Mouse (Mus musculus): ENCODE data around the gene Cabp1. TPM values are rescaled to one million over a fixed set of nuclear protein-coding genes. Genes with fewer than 3 reads are reported as not detected.

Cabp1 gene
- polyA plus RNA-seq, 1 experiment from 2014 or later: 8.3 TPM

DNA sequence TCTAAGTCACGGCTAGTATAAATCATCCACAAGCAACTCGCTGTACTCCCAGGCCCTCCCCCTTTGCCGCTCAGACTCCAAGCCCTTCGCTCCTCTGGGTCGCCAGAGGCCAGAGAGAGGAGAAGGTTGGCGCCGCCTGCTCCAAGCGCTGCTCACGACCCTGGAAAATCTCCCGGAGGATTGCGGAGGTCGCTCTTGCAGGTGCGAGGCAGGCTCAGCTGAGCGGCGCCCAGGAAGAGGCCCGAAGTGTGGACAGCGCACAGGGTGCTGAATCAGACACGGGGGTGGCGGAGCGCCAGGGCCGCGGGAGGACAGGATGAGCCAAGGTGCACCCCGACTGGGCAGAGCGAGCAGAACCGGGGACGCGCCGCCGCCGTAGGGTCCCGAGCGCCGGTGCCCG, 955 bp downstream of the Cabp1 start:
- Histone ChIP-seq H3K4me2 (ENCODE audit: low read length) (peak overlapping the region; percentile 98), H3K4me1 (replicated peaks; ENCODE audit: control insufficient read depth, insufficient read depth, low read length) (peaks cover 27% of the 10 kb centered on the region), H3K27ac (ENCODE audit: low read length) (no peak overlapping the region), H3K9me3 (ENCODE audit: control insufficient read depth, low read length) (no peaks in the 10 kb centered on the region), H3K36me3 (ENCODE audit: control insufficient read depth, insufficient read depth) (no peaks in the 10 kb centered on the region), H3K4me3 (replicated peaks; ENCODE audit: low read length) (peak overlapping the region; percentile 64), H3K9ac (replicated peaks; ENCODE audit: low read depth, low read length) (peak overlapping the region; percentile 73), H3K27me3 (replicated peaks; ENCODE audit: control insufficient read depth, insufficient read depth, low read length) (peaks cover 6% of the 10 kb centered on the region; the same call in 1 of the 2 replicates)
- ATAC-seq: peak; percentile 16; the same call in 1 of the 2 replicates
- WGBS: 1% methylated on average over 32 of the region's 34 CpGs

DNA sequence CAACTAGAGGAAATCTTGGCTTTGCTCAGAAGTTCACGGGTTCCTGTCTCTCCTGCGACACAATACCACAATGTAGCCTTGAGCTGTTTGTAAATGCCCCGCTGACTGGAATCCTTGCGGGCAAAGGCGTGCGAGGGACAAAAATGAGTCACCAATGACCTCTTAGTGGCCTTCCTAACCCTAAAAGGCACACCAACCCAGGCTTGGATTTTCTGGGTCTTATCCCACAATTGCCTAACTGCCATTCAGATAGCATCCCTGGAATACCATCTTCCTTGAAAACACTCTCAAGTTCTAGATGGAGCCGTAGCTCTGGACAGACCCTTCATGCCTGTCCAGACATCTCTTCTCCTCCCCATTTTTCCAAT, 1.4 kb downstream of the Cabp1 start:
- 13% methylated on average over 7 of the region's 7 CpGs for WGBS
- Histone ChIP-seq H3K9ac (replicated peaks; ENCODE audit: low read depth, low read length) (peak overlapping the region; percentile 73), H3K4me3 (replicated peaks; ENCODE audit: low read length) (peak overlapping the region; percentile 64), H3K27me3 (replicated peaks; ENCODE audit: control insufficient read depth, insufficient read depth, low read length) (peaks cover 6% of the 10 kb centered on the region; the same call in 1 of the 2 replicates), H3K36me3 (ENCODE audit: control insufficient read depth, insufficient read depth) (no peaks in the 10 kb centered on the region), H3K4me1 (replicated peaks; ENCODE audit: control insufficient read depth, insufficient read depth, low read length) (peaks cover 27% of the 10 kb centered on the region), H3K27ac (ENCODE audit: low read length) (no peak overlapping the region), H3K9me3 (ENCODE audit: control insufficient read depth, low read length) (no peaks in the 10 kb centered on the region), H3K4me2 (ENCODE audit: low read length) (peak overlapping the region; percentile 98)
- no peak for ATAC-seq

DNA sequence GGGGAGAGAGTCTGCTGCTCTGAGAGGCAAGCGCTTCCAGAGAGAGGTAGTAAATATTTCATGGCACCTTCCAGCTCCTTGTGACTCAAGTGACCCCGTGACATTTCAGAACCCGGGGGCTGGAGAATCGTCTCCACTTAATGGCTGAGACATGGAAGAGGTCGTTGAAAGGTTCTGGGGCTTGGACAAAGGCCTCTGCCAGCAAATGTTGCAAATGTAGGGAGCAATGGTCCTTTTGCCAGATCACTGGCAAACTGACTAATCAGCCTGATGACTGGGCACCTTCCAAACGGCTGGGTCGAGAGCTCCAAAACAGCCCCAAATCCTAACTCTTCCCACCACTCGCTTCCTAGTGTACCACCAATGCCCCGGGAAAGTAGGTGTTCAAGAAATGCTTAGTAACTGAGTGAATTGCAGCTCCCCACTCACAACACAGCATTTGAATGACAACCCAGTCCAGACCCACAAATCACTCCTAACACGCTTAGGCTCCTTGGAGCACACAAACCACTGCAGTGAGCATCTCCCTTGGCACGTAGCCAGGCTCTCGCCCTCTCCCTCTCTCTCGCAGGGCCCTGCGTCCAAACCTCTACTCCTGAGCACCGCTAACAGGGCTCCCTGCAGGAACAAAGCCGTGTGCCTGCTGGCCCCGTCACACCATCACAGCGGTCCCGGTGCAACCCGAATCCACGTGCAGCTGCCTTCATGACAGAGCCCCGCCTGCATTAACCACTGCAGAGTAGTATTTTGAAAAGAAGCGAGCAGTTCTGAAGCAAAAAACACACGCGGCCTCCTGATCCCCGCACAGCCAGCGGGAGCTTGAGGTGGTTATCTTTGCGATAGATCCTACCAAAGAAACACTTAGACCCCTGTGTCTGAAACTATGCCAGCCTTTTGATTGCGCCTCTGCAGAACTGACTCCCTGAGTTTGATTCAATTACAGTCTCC, 2.0 kb downstream of the Cabp1 start:
- H3K4me1 ChIP-seq (replicated peaks; ENCODE audit: control insufficient read depth, insufficient read depth, low read length): peaks cover 32% of the 10 kb centered on the region
- H3K9ac ChIP-seq (replicated peaks; ENCODE audit: low read depth, low read length): peak overlapping the region; percentile 47
- H3K36me3 ChIP-seq (ENCODE audit: control insufficient read depth, insufficient read depth): no peaks in the 10 kb centered on the region
- peak overlapping the region; percentile 64 for H3K4me3 ChIP-seq (replicated peaks; ENCODE audit: low read length)
- H3K27me3 ChIP-seq (replicated peaks; ENCODE audit: control insufficient read depth, insufficient read depth, low read length): peaks cover 6% of the 10 kb centered on the region; the same call in 1 of the 2 replicates
- no peak overlapping the region for H3K27ac ChIP-seq (ENCODE audit: low read length)
- 8% methylated on average over 29 of the region's 29 CpGs for WGBS
- H3K4me2 ChIP-seq (ENCODE audit: low read length): peak overlapping the region; percentile 98
- no peak for ATAC-seq
- H3K9me3 ChIP-seq (ENCODE audit: control insufficient read depth, low read length): no peaks in the 10 kb centered on the region

DNA sequence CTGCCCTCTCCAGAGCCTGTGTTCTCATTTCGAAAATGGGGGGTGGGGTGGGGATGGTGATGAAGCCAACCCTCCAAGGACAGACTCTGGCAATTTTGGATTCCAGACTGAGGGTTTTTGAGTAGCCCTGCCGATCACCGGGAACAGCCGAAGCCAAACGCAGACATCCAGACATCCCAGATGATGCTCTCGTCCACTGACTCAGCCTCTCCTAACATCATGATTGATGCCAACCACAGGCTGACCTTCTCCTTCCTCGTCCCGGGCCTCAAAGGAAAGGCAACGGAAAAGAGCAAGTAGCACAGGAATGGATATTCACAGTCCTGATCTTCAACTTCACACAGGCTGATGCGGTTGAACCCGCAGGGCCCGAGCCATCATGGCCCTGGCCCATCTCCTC, 4.1 kb downstream of the Cabp1 start:
- Histone ChIP-seq H3K27me3 (replicated peaks; ENCODE audit: control insufficient read depth, insufficient read depth, low read length) (peaks cover 6% of the 10 kb centered on the region; the same call in 1 of the 2 replicates), H3K4me2 (ENCODE audit: low read length) (no peak overlapping the region), H3K27ac (ENCODE audit: low read length) (no peak overlapping the region), H3K4me3 (replicated peaks; ENCODE audit: low read length) (no peak overlapping the region), H3K4me1 (replicated peaks; ENCODE audit: control insufficient read depth, insufficient read depth, low read length) (peaks cover 48% of the 10 kb centered on the region), H3K36me3 (ENCODE audit: control insufficient read depth, insufficient read depth) (no peaks in the 10 kb centered on the region), H3K9ac (replicated peaks; ENCODE audit: low read depth, low read length) (no peak overlapping the region), H3K9me3 (ENCODE audit: control insufficient read depth, low read length) (no peaks in the 10 kb centered on the region)
- no peak for ATAC-seq
- 84% methylated on average over 12 of the region's 12 CpGs for WGBS

DNA sequence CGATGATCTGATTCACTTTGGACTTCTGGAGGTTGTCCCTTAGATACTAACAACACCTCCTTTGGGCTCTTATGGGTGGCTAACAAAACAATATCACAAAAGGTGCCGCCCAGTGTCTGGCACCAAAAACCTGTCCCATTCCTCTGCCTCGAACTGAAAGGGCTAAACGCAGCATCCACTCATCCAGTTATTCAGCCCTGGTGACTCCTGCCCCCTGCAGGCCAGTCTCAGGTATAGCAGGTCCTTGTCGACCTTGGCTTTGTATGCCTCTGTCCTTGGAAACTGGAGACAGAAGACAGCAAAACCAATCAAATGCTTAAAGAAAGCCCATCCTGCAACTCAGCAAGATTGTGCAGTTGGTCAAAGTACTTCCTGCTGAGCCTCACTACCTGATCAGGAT, 5.4 kb downstream of the Cabp1 start:
- Histone ChIP-seq H3K9ac (replicated peaks; ENCODE audit: low read depth, low read length) (no peak overlapping the region), H3K27ac (ENCODE audit: low read length) (no peak overlapping the region), H3K36me3 (ENCODE audit: control insufficient read depth, insufficient read depth) (no peaks in the 10 kb centered on the region), H3K9me3 (ENCODE audit: control insufficient read depth, low read length) (no peaks in the 10 kb centered on the region), H3K4me3 (replicated peaks; ENCODE audit: low read length) (no peak overlapping the region), H3K4me1 (replicated peaks; ENCODE audit: control insufficient read depth, insufficient read depth, low read length) (peaks cover 45% of the 10 kb centered on the region), H3K4me2 (ENCODE audit: low read length) (no peak overlapping the region), H3K27me3 (replicated peaks; ENCODE audit: control insufficient read depth, insufficient read depth, low read length) (peaks cover 6% of the 10 kb centered on the region; the same call in 1 of the 2 replicates)
- 44% methylated on average over 5 of the region's 5 CpGs for WGBS
- no peak for ATAC-seq

DNA sequence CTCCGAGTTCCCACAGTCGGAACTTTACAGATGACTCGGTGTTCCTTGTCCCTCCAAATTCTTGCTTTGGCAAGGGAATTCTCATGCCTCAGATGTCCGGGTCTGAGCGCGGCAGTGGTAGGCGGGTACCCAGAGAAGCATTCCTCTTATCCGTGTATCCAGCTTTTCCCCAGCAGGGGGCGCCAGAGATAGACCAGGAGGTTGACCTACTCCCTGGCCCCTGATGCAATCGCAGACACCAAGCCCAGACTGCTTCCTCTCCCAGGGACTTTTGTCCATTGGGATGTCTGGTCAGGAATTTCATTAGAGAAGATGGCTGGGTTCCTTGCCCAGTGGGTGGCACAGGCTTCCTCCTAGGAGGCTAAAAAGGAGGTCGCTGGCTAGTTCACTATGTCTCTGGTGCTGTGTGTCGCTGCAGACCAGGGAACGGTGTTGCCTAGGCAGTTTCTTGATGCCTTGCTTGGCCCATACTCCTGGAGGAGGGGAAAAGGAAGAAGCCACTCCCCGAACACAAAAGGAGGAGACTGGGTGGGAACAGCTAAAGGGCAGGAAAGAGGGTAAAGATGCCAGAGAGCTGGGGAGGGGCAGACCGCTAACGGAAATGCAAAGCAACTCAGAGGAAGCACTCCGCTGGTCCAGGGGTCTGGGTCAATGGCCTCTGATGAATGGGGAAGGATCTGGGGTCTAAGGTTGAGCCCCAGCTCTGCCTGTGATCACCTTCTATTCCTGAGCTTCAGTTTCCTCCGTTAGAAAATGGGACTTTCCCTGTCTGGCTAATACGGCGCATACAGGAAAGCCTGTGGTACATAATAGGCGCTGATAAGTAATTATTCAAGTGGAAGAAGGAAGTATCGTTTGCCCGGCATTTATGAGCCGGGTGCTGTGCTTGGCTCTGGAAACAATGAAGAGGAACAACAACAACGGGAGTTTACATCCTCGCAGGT, 6.7 kb downstream of the Cabp1 start:
- H3K4me1 ChIP-seq (replicated peaks; ENCODE audit: control insufficient read depth, insufficient read depth, low read length): peaks cover 34% of the 10 kb centered on the region
- 0 out of 2 replicates have a peak overlapping the region, but pooled peaks have one; percentile 8 for H3K4me2 ChIP-seq (ENCODE audit: low read length)
- H3K4me3 ChIP-seq (replicated peaks; ENCODE audit: low read length): no peak overlapping the region
- no peak overlapping the region for H3K27ac ChIP-seq (ENCODE audit: low read length)
- no peaks in the 10 kb centered on the region for H3K36me3 ChIP-seq (ENCODE audit: control insufficient read depth, insufficient read depth)
- no peak overlapping the region for H3K9ac ChIP-seq (replicated peaks; ENCODE audit: low read depth, low read length)
- 0 out of 2 replicates have a peak, but pooled peaks cover 4% of the 10 kb centered on the region for H3K27me3 ChIP-seq (replicated peaks; ENCODE audit: control insufficient read depth, insufficient read depth, low read length)
- H3K9me3 ChIP-seq (ENCODE audit: control insufficient read depth, low read length): no peaks in the 10 kb centered on the region
- WGBS: 12% methylated on average over 26 of the region's 26 CpGs
- ATAC-seq: peak; percentile 58

DNA sequence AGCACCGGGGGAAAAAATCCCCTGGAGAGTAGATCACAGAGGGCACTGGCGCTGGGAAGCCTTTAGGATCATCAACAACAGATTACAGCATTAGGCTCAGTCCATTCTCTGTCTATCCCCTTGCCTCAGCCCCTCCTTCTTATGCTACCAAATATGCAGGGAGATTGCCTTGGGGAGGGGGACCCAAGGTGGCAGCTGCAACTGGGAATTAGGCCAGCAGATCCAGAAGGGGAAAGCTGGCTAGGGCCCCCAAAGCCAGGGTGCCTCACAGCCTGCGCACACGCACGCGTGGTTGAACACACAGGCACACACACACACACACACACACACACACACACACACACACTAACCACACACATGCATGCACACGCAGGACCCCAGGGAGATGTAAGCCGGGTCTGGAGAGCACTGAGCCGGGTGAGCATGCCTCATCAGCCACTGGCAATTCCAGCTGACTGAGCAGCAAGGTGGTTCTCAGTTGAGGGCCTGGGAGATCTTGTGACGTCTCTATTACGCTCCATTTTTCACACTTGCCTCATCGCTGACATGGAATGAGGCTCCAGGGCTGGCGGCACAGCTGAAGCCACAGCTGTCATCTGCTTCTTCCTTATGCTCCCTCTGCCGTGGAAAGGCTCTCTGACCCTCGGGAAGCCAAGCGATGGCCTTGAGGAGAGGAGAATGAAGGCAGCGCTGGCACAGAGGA, 7.7 kb downstream of the Cabp1 start:
- Histone ChIP-seq H3K9me3 (ENCODE audit: control insufficient read depth, low read length) (no peaks in the 10 kb centered on the region), H3K4me3 (replicated peaks; ENCODE audit: low read length) (no peak overlapping the region), H3K4me2 (ENCODE audit: low read length) (0 out of 2 replicates have a peak overlapping the region, but pooled peaks have one; percentile 10), H3K4me1 (replicated peaks; ENCODE audit: control insufficient read depth, insufficient read depth, low read length) (peaks cover 27% of the 10 kb centered on the region), H3K36me3 (ENCODE audit: control insufficient read depth, insufficient read depth) (no peaks in the 10 kb centered on the region), H3K9ac (replicated peaks; ENCODE audit: low read depth, low read length) (no peak overlapping the region; the same call in 1 of the 2 replicates), H3K27me3 (replicated peaks; ENCODE audit: control insufficient read depth, insufficient read depth, low read length) (0 out of 2 replicates have a peak, but pooled peaks cover 4% of the 10 kb centered on the region), H3K27ac (ENCODE audit: low read length) (peak overlapping the region; percentile 62)
- peak; percentile 54 for ATAC-seq
- 29% methylated on average over 17 of the region's 17 CpGs for WGBS

DNA sequence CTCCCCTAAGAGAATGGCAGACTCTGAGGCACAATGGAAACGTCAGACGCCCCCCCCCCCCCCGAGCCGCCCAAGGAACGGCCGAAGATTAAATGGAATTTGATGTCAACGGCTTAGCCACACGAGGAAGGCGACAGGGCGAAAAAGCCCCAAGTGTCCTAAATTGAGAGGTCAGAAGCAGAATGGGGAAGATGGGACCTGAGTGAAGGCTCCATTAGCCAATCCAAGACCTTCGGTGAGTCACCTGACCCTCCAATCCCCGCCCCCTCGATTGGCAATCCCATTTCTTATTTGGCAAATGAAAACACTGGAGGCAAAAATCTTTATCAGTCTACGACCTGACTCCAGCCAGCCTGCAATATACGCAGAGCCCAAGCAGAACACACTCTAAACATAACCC, 9.5 kb downstream of the Cabp1 start:
- peaks cover 30% of the 10 kb centered on the region for H3K4me1 ChIP-seq (replicated peaks; ENCODE audit: control insufficient read depth, insufficient read depth, low read length)
- H3K27ac ChIP-seq (ENCODE audit: low read length): no peak overlapping the region
- peak overlapping the region; percentile 41; the same call in 1 of the 2 replicates for H3K9ac ChIP-seq (replicated peaks; ENCODE audit: low read depth, low read length)
- H3K36me3 ChIP-seq (ENCODE audit: control insufficient read depth, insufficient read depth): no peaks in the 10 kb centered on the region
- H3K4me3 ChIP-seq (replicated peaks; ENCODE audit: low read length): peak overlapping the region; percentile 34
- no peaks in the 10 kb centered on the region for H3K27me3 ChIP-seq (replicated peaks; ENCODE audit: control insufficient read depth, insufficient read depth, low read length)
- H3K9me3 ChIP-seq (ENCODE audit: control insufficient read depth, low read length): no peaks in the 10 kb centered on the region
- WGBS: 17% methylated on average over 15 of the region's 15 CpGs
- peak overlapping the region; percentile 37 for H3K4me2 ChIP-seq (ENCODE audit: low read length)
- ATAC-seq: no peak

All from forebrain, embryonic 16.5 days (tissue).